Mouse (Mus musculus): ENCODE measurements around the gene Mthfs.
"Not testable (repeated sequence)": the region's sequence is repeated elsewhere in the genome, so short reads cannot be mapped to it uniquely, and the experiment has no call there.

DNA sequence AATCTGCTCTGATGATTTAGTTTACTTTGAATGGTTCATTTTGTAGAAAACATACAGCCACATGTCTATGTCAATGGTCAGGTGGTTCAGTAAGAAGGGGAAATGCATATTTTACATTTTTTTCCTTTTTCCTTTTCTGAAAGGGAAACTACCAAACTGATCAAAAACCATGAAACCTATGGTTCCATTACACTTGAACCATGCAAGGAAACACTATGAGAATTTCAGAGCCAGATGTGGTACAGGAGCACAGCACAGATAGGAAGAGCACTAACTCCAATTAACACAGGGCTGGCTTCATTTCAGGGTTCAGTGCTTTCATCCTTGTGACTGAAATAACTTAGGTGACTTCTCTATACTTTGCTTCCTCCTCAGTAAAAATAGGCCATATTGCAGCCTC lies 8.2 kb upstream of the Mthfs start:
- not testable (repeated sequence) for TF ChIP-seq POLR2A (IDR thresholded peaks at IDR 0.05; ENCODE audit: borderline replicate concordance, insufficient read depth, low read length); CTCF (IDR thresholded peaks at IDR 0.05; ENCODE audit: borderline replicate concordance, insufficient read depth, low read depth, low read length)
